Mouse (Mus musculus): ENCODE results near the gene Net1.

GRCm38 (mm10) chr13:3850330-3850729, 67.7 kb downstream of the Net1 start:
- TF ChIP-seq CTCF (IDR thresholded peaks at IDR 0.05; ENCODE audit: low read depth, low read length): no peak
- no peak for TF ChIP-seq POLR2A (IDR thresholded peaks at IDR 0.05; ENCODE audit: extremely low read depth, insufficient read depth, low read length)

Measured in liver, adult 2 months (tissue).